In the genomic region with DNA sequence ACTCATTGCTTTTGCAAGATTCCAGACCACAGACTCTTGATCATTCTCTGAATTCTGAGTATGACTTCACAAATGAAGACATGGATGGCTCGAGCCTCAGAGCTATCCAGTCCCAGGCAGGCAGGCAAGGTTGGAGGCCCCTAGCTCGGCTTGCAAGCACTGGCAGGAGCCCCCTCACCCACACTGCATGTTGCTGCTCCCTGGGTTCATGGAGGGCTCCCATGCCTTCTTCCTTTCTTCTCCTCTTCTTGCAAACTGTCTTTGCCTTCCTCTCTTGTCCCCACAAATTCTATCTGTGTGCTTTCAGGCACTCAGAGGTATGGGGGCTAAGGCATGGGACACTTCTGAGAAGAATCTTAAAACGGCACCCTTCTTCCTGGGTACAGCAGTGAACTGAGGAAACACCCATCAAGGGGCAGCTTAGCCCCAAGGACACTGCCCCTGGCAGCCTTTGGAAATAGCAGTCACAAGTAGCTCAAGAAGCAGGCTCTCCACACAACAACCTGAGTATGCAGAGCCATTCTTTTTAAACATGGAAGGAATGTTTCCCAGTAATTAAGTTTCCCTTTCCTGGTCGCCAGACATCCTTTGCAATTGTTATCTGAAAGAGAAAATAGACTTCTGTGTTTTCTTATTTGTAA, we compare ENCODE assay signal across 12 mouse cellular contexts. TPM values are rescaled to one million over a fixed set of nuclear protein-coding genes. Genes with fewer than 3 reads are reported as not detected.
DNase-seq lines count a peak whose midpoint lies in the region; ATAC-seq and TF ChIP-seq lines count a peak whose summit lies in the region.
"Had no signal": no experiment of that assay in that cellular context is flagged by ENCODE, and none has a peak within 500 bp of the region (broad histone marks: within the 10 kb centered on the region; RNA-seq: fewer than 3 reads in every experiment).

No protein-coding gene starts in this region.

- TF ChIP-seq POLR2A in olfactory bulb, adult 2 months (IDR thresholded peaks at IDR 0.05; ENCODE audit: insufficient read depth, low read depth, low read length): no peak

- 0 out of 2 replicates have a peak overlapping the region, but pooled peaks have one; percentile 13 for H3K9ac ChIP-seq in limb, embryonic 13.5 days

- no peaks in the 10 kb centered on the region for H3K27me3 ChIP-seq in limb, embryonic 13.5 days

- 0 out of 2 replicates have a peak, but pooled peaks cover 5% of the 10 kb centered on the region for H3K36me3 ChIP-seq in limb, embryonic 13.5 days

- TF ChIP-seq CTCF in olfactory bulb, adult 2 months (IDR thresholded peaks at IDR 0.05; ENCODE audit: insufficient read depth, low read depth, low read length): no peak

- H3K4me2 ChIP-seq in limb, embryonic 13.5 days (replicated peaks): peak overlapping the region; percentile 40

- DNase-seq in adrenal gland, adult 2 months: peak; percentile 1
- no peak for DNase-seq in adrenal gland, postnatal 36 days
- DNase-seq in testis, postnatal 10 days (ENCODE audit: low spot score): peak; percentile 28
- no peak for DNase-seq in testis, postnatal 14 days (ENCODE audit: low spot score)
- no peak for DNase-seq in adipocyte (ENCODE audit: low spot score)
- DNase-seq: kidney, postnatal 10 days had no signal

- peak overlapping the region; percentile 89 for H3K27ac ChIP-seq in limb, embryonic 13.5 days
- peak overlapping the region; percentile 83 for H3K27ac ChIP-seq in olfactory bulb, adult 2 months (ENCODE audit: insufficient read depth, low read depth, low read length)
- H3K27ac ChIP-seq: macrophage had no signal

- peaks cover 70% of the 10 kb centered on the region for H3K4me1 ChIP-seq in limb, embryonic 13.5 days
- H3K4me1 ChIP-seq in olfactory bulb, adult 2 months (ENCODE audit: control insufficient read depth, insufficient read depth, low read length): peaks cover 25% of the 10 kb centered on the region

- no peaks in the 10 kb centered on the region for H3K9me3 ChIP-seq in limb, embryonic 13.5 days

- no peak overlapping the region for H3K4me3 ChIP-seq in limb, embryonic 13.5 days
- H3K4me3 ChIP-seq in olfactory bulb, adult 2 months (ENCODE audit: insufficient read depth, low read depth, low read length): no peak overlapping the region
- H3K4me3 ChIP-seq: erythroblast, embryonic 14.5 days had no signal

- WGBS in limb, embryonic 13.5 days: 65% methylated on average over 4 of the region's 4 CpGs
- WGBS in olfactory bulb, adult 2 months: 44% methylated on average over 4 of the region's 4 CpGs

- no peak for ATAC-seq in limb, embryonic 13.5 days (ENCODE audit: low FRiP score, low read depth)
- no peak for ATAC-seq in frontal cortex, adult (ENCODE audit: low TSS enrichment)

RNA-seq across cellular contexts. Expression of a gene that starts 44.3 kb away (rescaled TPM):
- total RNA-seq in adrenal gland, adult 2 months (2021): not detected
- polyA plus RNA-seq in adrenal gland, adult 2 months (2012; rRNA removed): not detected in 2 replicates
- not detected for total RNA-seq in adrenal gland, postnatal 36 days (2021)
- not detected in 2 replicates for polyA plus RNA-seq in limb, embryonic 13.5 days (2015; fragmentation: Nextera tagmentation; extraction: Ambion mirVana)
- polyA plus RNA-seq in olfactory bulb, adult 2 months (2012; ENCODE audit: insufficient read depth, insufficient read length, low replicate concordance, missing spikeins): not detected in 2 replicates
- polyA plus RNA-seq: erythroblast, embryonic 14.5 days; macrophage; spleen, adult 2 months had no signal

Comparison
In these comparisons a context has a peak if more than half of its experiments do, and no peak if none do; other contexts are left out.
1. DNase-seq: peak in adrenal gland, adult 2 months (single experiment) and testis, postnatal 10 days (single experiment); none in adrenal gland, postnatal 36 days (0 of 2), testis, postnatal 14 days (single experiment) and adipocyte (single experiment).